Mouse (Mus musculus): ENCODE results near the gene Spint2. TPM values are rescaled to one million over a fixed set of nuclear protein-coding genes. Genes with fewer than 3 reads are reported as not detected.

Gene Spint2
- polyA plus RNA-seq, 1 experiment from 2014 or later: 496 TPM

DNA sequence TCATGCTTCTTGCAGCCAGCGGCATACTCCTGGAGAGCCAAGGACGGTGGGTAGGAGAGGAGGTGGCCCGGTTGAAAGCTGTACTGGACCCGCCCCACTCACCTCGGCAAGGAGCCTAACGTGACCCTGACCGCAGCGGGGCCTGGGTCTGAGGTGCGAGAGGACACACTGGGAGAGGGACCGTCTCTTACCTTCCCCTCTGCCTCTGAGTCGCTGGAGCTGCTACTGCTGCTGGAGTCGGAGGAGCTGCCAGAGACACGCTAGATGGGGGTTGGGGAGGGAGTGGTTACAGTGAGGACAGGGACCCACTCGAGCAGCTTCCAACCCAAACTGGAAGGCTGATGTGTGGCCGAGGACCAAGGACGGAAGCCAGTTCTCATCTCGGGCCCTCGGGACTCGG lies 34.0 kb downstream of the Spint2 start:
- ATAC-seq (replicated peaks; ENCODE audit: low FRiP score, low read depth): 0 out of 2 replicates have a peak, but pooled peaks have one; percentile 9

GRCm38 (mm10) chr7:29247314-29247700 lies 34.4 kb downstream of the Spint2 start:
- peak overlapping the region; percentile 26 for H3K4me3 ChIP-seq (replicated peaks; ENCODE audit: low read depth, low read length)
- H3K9me3 ChIP-seq (replicated peaks; ENCODE audit: low read length): no peaks in the 10 kb centered on the region
- ATAC-seq (replicated peaks; ENCODE audit: low FRiP score, low read depth) (no peak; the same call in 1 of the 2 replicates), DNase-seq (ENCODE audit: low spot score) (peak; percentile 83)
- no peak overlapping the region for H3K27ac ChIP-seq
- H3K27me3 ChIP-seq (ENCODE audit: insufficient read depth, low read length): no peaks in the 10 kb centered on the region
- peak overlapping the region; percentile 59 for H3K4me2 ChIP-seq (ENCODE audit: low read length)
- H3K9ac ChIP-seq (ENCODE audit: low read depth, low read length): no peak overlapping the region
- peaks cover 3% of the 10 kb centered on the region for H3K4me1 ChIP-seq (replicated peaks; ENCODE audit: insufficient read depth, low read length)
- H3K36me3 ChIP-seq (ENCODE audit: insufficient read depth, low read length): 0 out of 2 replicates have a peak, but pooled peaks cover 10% of the 10 kb centered on the region
- WGBS: 33% methylated on average over 16 of the region's 16 CpGs
- peak; percentile 96 for TF ChIP-seq CTCF (IDR thresholded peaks at IDR 0.05; ENCODE audit: low read depth)

More for the DNA sequence above, 34.0 kb downstream of the Spint2 start:
- H3K4me1 ChIP-seq (replicated peaks; ENCODE audit: insufficient read depth, low read length): peaks cover 3% of the 10 kb centered on the region
- H3K4me3 ChIP-seq (replicated peaks; ENCODE audit: low read depth, low read length): peak overlapping the region; percentile 26
- WGBS: 20% methylated on average over 19 of the region's 19 CpGs
- no peaks in the 10 kb centered on the region for H3K27me3 ChIP-seq (ENCODE audit: insufficient read depth, low read length)
- DNase-seq (ENCODE audit: low spot score): no peak
- H3K4me2 ChIP-seq (ENCODE audit: low read length): peak overlapping the region; percentile 59
- peak overlapping the region; percentile 46 for H3K9ac ChIP-seq (ENCODE audit: low read depth, low read length)
- no peaks in the 10 kb centered on the region for H3K9me3 ChIP-seq (replicated peaks; ENCODE audit: low read length)
- TF ChIP-seq CTCF (IDR thresholded peaks at IDR 0.05; ENCODE audit: low read depth): no peak
- H3K36me3 ChIP-seq (ENCODE audit: insufficient read depth, low read length): 0 out of 2 replicates have a peak, but pooled peaks cover 10% of the 10 kb centered on the region
- peak overlapping the region; percentile 61 for H3K27ac ChIP-seq

DNA sequence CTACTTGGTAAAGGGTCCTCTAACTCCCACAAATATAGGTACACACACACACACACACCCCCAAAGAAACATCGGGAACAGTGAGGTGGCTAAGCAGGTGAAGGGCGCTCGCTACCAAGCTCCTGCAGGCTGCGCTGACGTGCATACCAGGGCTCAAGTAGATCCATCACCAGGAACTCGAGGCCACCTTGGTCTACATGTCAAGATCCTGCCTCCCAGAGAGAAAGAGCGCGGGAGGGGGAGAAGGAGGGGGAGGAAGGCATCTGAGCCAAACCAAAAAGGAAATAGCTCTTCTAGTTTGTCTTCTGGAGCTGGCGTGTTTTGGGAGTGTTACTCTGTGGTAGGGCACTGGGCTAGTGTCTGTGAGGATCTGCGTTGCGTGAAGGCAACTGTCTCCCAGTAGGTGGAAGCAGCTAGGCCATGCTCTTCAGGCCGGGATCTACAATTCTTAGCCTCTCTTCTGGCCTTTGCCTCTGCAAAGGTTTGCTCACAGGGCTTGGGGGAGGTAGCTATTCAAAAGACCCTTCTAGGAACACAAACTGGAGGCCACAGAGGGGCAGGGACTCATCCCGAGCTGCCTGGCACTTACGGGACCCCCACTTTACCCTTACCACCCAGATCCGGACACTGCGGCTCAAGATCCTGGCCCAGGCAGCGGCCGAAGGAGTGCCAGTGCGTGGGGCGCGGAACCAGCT lies 34.9 kb downstream of the Spint2 start:
- peaks cover 3% of the 10 kb centered on the region for H3K4me1 ChIP-seq (replicated peaks; ENCODE audit: insufficient read depth, low read length)
- H3K4me2 ChIP-seq (ENCODE audit: low read length): no peak overlapping the region; the same call in 1 of the 2 replicates
- no peak overlapping the region for H3K9ac ChIP-seq (ENCODE audit: low read depth, low read length)
- 79% methylated on average over 21 of the region's 21 CpGs for WGBS
- H3K27me3 ChIP-seq (ENCODE audit: insufficient read depth, low read length): no peaks in the 10 kb centered on the region
- H3K4me3 ChIP-seq (replicated peaks; ENCODE audit: low read depth, low read length): no peak overlapping the region
- H3K9me3 ChIP-seq (replicated peaks; ENCODE audit: low read length): no peaks in the 10 kb centered on the region
- no peak for TF ChIP-seq CTCF (IDR thresholded peaks at IDR 0.05; ENCODE audit: low read depth)
- H3K36me3 ChIP-seq (ENCODE audit: insufficient read depth, low read length): 0 out of 2 replicates have a peak, but pooled peaks cover 10% of the 10 kb centered on the region
- ATAC-seq (replicated peaks; ENCODE audit: low FRiP score, low read depth) (no peak), DNase-seq (ENCODE audit: low spot score) (no peak)
- H3K27ac ChIP-seq: no peak overlapping the region

- TF ChIP-seq CTCF (IDR thresholded peaks at IDR 0.05; ENCODE audit: low read depth): no peak
- H3K9ac ChIP-seq (ENCODE audit: low read depth, low read length): no peak overlapping the region
- no peak overlapping the region for H3K4me2 ChIP-seq (ENCODE audit: low read length)
- H3K36me3 ChIP-seq (ENCODE audit: insufficient read depth, low read length): 0 out of 2 replicates have a peak, but pooled peaks cover 10% of the 10 kb centered on the region
- H3K4me1 ChIP-seq (replicated peaks; ENCODE audit: insufficient read depth, low read length): peaks cover 3% of the 10 kb centered on the region
- no peaks in the 10 kb centered on the region for H3K27me3 ChIP-seq (ENCODE audit: insufficient read depth, low read length)
- H3K9me3 ChIP-seq (replicated peaks; ENCODE audit: low read length): no peaks in the 10 kb centered on the region
- 78% methylated on average over 5 of the region's 5 CpGs for WGBS
- no peak overlapping the region for H3K27ac ChIP-seq
- H3K4me3 ChIP-seq (replicated peaks; ENCODE audit: low read depth, low read length): no peak overlapping the region
- DNase-seq (ENCODE audit: low spot score) (no peak), ATAC-seq (replicated peaks; ENCODE audit: low FRiP score, low read depth) (no peak)
These were observed 35.7 kb downstream of the Spint2 start for GRCm38 (mm10) chr7:29246015-29246414.

DNA sequence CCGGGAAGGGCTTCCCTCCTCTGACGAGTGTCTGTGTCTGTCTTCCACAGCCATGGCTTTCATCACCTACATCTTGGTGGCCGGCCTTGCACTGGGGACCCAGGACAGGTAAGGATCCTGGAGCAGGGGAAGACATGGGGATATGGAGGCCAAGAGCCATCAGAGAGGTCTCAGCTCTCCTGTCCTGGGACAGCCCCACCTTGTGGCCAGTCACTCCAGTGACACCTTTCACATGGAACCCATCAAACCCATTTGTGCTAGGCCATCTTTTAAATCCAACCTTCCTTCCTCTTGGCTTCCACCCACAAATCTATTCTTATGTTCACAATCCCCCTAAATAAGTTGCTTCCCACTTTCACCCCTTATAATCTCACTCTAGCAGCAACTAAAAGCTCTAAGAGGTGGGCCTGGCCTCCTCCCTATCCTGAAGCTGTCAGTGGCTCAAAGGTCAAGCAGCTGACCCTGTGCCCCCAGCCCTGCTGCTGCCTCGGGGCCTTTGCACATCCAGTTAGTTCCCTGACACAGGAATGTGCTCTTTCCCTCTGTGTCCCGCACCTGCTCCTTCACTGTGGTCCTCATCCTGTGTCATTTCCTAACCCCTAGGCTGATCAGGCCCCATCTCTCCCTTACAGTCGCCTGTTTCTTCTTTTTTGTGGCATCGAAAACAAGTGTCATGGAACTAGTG lies 36.8 kb downstream of the Spint2 start:
- H3K27me3 ChIP-seq (ENCODE audit: insufficient read depth, low read length): no peaks in the 10 kb centered on the region
- no peak overlapping the region for H3K4me3 ChIP-seq (replicated peaks; ENCODE audit: low read depth, low read length)
- ATAC-seq (replicated peaks; ENCODE audit: low FRiP score, low read depth) (no peak), DNase-seq (ENCODE audit: low spot score) (no peak)
- H3K9ac ChIP-seq (ENCODE audit: low read depth, low read length): no peak overlapping the region
- H3K4me2 ChIP-seq (ENCODE audit: low read length): no peak overlapping the region
- H3K36me3 ChIP-seq (ENCODE audit: insufficient read depth, low read length): 0 out of 2 replicates have a peak, but pooled peaks cover 10% of the 10 kb centered on the region
- peaks cover 3% of the 10 kb centered on the region for H3K4me1 ChIP-seq (replicated peaks; ENCODE audit: insufficient read depth, low read length)
- TF ChIP-seq CTCF (IDR thresholded peaks at IDR 0.05; ENCODE audit: low read depth): peak; percentile 70
- H3K27ac ChIP-seq: no peak overlapping the region
- 79% methylated on average over 7 of the region's 7 CpGs for WGBS
- H3K9me3 ChIP-seq (replicated peaks; ENCODE audit: low read length): no peaks in the 10 kb centered on the region

Measured in kidney, postnatal 0 days (tissue).